Mouse (Mus musculus): ENCODE measurements around the gene Grb10.

Gene Grb10

GRCm38 (mm10) chr11:11897645-11898357 lies 140.7 kb downstream of the Grb10 start, which contains the start of gene Ddc:
Gene Ddc (minus strand): TSS chr11:11898144.
- peak in 1 of 2 experiments; percentile 26 for DNase-seq

- no peak for DNase-seq
Measured at GRCm38 (mm10) chr11:11895479-11895878, 143.0 kb downstream of the Grb10 start.

DNA sequence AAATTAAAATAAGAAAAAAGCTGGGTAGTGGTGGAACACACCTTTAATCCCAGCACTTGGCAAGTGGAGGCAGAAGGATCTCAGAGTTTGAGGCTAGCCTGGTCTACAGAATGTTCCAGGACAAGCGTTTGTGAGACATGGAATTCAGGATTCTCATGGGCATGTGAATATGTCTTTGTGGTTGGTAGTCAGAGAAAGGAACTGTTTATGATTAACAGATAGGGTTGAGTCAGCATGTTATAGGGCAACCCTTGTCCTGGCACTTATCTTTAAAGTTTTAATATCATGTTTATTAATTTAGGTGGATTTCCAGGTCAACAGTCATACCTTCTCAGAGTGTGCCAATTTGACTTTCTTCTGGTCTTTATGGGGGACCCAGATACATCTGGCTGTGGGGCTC lies 144.7 kb downstream of the Grb10 start:
- no peak for DNase-seq

DNA sequence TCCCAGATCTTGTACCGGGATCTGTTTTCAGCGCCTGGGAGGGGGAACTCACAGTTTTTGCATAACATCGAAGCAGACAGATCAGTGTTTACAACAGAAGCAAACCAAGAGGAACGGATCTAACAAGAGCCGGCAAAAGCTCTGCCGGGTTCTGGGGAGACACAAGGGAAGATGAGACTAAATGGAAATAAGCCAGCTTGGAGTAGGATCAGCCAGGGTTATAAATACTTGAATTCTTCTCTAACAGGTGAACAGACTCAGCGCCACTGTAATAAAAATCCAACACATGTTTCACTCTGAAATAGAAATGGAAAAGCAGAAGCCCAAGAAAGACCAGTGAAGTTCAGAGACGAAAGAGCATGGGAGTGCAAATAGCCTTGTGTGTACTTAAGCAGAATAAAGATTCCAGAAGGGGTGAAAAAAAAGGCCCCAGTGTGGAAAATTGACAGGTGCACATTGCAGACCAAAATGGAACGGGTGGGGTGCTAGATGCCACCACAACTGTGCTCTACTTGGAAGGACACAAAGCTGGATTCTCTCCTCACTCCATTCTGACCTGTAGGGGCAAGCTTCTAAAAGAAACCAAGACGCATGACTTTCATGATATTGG lies 145.4 kb downstream of the Grb10 start:
- DNase-seq: no peak

DNA sequence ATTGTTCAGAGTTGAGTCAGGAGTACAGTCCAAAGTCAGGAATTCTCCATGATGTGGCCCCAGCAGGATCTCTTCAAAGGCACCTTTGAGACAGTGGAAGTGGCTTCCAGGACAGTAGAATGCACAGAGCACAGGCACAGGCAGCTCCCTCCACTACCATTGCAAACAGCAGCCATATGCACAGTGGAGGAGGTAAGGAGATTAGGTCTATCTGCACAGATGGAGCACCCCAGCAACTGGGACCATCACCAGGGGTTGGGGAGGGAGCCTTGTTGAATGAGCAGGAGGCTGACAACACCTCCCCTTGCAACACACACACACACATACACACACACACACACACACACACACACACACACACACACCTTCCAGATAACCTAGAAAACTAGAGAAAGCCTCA lies 146.7 kb downstream of the Grb10 start:
- no peak for DNase-seq

DNA sequence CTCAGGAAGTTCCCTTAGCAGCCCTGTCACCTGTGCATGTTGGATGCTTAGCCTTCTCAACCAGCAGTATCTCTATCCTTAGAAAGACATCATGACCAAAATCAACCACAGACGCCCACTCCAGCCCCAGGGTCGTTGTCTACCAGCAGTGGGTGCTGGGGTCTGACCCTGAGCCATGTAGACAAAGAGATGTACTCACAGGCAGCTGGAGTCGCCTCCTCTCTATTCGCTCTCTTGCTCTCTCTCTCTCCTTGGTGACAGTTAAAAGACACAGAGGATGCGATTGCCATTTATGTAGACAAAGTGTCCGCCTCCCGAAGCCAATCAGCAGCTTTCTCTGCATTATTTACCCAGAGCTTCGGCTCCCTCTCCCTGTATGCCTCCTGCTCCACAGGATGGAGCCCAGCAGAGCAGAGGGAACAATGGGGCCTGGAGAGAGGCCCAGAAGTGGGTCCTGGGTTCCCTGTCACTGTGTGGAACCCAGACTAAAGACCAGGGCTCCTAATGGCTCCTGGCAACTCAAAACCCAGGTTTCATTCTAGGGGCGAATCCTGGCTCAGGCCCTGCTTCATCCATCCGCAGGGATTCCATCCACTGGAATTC lies 148.2 kb downstream of the Grb10 start:
- no peak for DNase-seq

DNA sequence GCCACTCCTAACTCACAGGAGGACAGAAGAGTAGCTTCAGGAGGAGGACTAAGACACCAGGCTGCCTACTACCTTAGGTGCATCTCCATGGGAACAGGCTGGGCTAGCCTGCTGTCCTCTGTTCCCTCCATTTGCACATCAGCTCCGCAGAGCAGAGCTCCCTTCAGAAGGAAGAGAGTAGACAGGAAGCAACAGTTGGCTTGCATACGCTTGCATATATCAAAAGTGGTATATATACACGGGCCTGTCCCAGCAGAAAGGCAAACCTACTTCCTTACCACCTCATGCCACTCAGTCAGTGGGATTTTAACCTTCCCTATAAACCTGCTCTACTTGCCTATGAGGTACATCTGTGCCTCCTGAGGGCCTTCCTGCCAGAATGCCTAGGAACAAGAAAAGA lies 149.8 kb downstream of the Grb10 start:
- DNase-seq: no peak

- DNase-seq: no peak
Measured at GRCm38 (mm10) chr11:11888051-11888450, 150.4 kb downstream of the Grb10 start.

DNA sequence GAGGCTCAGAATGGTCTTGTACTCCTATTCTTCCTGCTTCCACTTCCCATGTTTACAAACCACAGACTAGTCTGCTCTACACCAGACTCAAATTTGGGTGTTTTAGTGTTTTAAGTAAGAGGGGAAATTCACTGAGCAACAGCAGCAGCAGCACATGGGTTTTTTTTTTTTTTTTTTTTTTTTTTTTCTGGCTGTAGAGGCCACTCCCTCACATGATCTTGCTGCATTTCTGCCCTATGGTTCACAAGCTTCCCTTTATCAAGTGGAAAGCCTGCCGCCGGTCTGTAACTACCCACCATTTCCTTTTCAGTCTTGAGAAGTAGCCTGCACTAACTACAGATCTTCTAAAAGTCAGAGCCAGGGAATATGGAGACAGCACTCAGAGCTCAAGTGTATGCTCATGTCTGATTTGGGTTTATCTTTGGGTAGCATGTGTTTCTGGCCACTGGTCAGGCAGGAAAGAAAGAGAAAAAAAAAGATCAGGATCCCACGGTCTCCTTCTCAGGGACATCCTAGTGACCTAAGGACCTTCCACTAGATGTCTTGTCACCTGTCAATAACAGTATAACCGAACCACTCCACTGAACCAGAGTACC lies 152.0 kb downstream of the Grb10 start:
- DNase-seq: no peak

GRCm38 (mm10) chr11:11885921-11886320 lies 152.6 kb downstream of the Grb10 start:
- DNase-seq: no peak

GRCm38 (mm10) chr11:11885246-11885643 lies 153.2 kb downstream of the Grb10 start:
- DNase-seq: no peak

GRCm38 (mm10) chr11:11884533-11885245 lies 153.8 kb downstream of the Grb10 start:
- DNase-seq: no peak

DNA sequence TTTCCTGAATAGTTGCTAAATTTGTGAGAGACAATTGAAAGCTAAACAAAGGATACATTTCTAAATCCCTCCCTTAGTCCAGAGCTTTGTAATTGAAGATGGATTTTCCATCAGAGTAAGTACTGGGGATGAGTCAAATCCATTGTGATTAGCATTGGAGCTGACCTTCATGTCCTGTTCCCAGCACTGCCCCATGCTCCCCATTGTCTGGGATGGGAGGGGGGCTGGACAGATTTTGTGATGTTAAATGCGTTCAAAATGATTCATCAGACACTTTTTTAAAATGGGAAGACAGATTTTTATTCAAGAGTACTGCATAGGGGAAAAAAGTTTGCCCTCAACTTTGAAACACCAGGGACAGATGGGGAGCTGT lies 156.7 kb downstream of the Grb10 start:
- no peak for DNase-seq

GRCm38 (mm10) chr11:11881026-11881782 lies 157.3 kb downstream of the Grb10 start:
- DNase-seq: no peak
